Mouse (Mus musculus): ENCODE data around the gene Trim2.

Gene Trim2

GRCm38 (mm10) chr3:84257989-84258517 lies 48.6 kb downstream of the Trim2 start:
- WGBS, result 50% methylated on average over 10 of the region's 10 CpGs

DNA sequence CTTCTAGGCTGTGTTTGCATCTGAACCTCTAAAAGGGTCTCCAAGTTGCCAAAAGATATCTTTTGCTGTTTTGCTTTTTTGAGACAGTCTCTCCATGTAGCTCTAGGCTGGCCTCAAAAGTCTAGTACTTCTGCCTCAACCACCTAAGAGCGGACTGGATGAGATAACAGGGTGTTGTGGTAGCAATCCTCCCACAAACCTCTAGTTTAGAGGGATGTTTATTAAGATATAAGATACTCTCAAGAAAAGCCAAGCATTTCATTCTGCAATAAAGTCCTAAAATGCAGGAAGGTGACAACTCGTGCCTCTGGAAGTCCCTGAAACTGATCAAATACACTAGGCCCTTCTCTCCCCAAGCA lies 52.2 kb downstream of the Trim2 start:
- 84% methylated on average over 2 of the region's 2 CpGs for WGBS

DNA sequence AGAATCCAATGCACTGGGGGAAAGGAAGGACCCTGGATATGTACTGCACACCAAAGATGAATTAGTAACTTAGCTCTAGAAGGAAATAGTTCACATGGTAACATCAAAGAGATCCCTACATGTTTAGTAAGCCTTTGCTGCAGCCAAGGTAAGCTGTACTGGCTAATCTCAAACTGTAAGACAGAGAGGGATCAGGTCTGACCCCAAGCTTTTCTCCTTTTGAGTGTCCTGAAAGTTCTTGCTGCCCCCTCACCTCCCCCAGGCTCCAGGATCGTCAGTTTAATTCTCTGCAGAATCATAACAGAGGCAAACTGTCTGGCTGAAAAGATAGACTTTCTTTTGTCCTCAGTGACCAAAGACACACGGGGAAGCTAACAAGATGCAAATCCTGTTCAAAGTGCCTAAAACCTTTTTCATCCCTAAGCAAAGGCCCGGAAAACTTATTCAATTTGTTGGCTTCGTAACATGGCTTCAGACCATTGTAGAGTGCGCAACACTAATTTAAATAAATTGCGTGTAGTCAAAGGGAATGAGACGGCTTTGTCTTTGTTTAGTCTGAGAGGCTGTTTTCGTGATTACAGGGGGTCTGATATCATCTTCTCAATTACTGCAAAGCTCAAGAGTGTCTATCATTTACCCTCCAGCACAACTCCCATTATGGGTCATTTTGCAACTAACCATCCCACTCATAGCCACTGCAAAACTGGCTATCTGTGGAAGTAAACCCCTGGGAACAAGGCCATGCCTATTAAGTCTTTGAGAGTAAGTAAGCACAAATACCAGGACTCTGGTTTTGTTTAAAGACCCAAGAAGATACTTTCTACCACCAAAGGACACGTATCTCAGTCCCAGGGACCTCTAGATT lies 52.8 kb downstream of the Trim2 start:
- WGBS, result 72% methylated on average over 9 of the region's 9 CpGs

DNA sequence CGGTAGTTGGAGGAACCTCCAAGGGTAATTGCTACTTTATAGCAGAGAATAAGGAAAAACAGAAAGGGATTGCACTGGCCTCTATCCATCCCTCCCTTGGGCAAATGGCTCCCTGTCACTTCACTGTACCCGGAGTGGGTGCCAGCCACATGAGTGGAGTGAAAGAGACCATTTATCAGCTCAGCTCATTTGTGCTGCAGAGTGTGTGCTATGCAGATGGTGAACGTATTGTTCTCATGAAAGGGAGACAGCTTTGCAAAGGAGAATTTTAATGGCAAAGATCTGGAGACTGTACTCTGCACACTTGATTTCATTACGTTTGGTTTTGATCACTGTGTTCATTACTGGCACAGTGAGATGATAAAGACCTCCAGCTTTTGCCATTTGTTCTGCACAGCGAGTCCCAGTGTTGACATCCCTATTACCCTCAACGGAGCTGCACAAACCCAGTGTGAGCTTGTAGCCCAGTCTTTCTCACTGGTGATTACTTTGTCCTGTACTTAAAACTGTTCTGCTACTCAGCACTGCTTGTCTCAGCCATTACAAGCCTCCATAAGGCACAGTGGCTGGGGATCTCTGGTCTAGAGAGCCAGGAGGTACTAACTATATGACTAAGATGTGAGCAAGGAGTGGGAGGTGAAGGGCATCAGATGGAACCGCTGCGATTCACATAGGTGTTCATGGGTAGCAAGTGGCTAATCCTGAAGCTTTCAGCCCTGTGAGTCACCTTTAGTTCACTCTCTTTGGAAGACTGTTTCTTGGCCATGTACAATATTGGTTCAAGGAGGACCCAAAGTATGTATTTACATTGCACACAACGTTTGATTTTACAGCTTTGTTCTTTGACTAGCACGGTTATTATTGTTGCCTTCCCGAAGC lies 53.7 kb downstream of the Trim2 start:
- WGBS, result 49% methylated on average over 11 of the region's 11 CpGs

DNA sequence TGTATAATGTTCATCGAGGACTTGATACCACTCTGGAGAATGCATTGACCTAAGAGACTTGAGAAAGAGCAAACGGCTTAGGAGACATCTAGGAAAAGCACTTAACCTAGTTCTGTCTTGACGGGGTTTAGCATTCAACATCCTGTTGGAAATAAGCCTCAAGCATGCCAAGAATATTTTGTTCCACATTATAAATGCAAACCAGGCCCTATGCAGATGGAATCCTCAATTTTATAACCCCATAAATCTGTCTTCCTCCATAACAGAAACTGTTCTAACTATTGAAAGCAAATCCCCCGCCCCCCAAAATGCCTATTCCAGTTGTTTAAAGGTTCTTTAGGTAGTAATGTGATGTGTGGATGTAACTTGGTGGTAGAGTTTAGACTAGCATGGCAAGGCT lies 55.0 kb downstream of the Trim2 start:
- 57% methylated on average over 4 of the region's 4 CpGs for WGBS

DNA sequence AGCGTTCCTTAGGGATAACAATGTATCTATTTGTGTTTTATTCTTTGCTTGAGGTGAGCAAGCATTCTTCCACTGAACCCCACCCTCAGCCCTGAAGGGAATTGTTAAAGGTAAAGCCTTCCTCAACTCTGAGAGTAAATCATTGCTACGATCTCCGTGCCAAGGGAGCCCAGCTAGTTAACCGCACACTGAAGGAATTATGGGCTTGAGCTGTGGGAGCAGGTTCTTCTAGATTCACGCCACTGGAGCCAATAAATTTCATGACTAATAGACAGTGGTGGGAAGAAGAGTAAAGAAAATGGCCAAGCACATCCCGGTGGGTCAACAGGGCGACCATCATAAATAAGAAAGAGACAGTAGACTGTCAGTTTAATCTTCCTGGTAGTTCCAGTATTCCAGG lies 56.4 kb downstream of the Trim2 start:
- WGBS, result 98% methylated on average over 7 of the region's 7 CpGs

DNA sequence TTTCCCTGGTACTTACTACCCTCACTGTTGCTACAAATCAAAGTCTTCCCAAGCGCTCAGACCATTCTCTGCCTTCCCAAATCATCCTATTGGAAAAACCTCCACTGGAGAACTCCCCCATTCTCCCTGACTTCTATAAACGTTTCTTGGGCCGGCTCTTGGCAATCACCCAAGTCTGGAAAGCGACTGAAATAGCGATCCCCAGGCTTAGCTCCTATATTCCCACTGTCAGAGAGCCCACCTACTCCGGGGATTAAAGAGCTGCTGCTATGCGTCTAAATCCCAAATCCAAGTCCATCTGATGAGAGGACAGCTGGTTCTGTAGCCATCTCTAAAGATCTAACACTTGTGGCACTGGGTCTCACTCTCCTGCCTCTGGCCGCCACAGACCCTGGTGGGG lies 58.9 kb downstream of the Trim2 start:
- 35% methylated on average over 8 of the region's 8 CpGs for WGBS

- 40% methylated on average over 7 of the region's 7 CpGs for WGBS
Observed at GRCm38 (mm10) chr3:84246421-84246861, 60.2 kb downstream of the Trim2 start.

- 75% methylated on average over 3 of the region's 3 CpGs for WGBS
Observed at GRCm38 (mm10) chr3:84243116-84243515, 63.6 kb downstream of the Trim2 start.

- WGBS, result 86% methylated on average over 4 of the region's 4 CpGs
Observed at GRCm38 (mm10) chr3:84242497-84242896, 64.2 kb downstream of the Trim2 start.

DNA sequence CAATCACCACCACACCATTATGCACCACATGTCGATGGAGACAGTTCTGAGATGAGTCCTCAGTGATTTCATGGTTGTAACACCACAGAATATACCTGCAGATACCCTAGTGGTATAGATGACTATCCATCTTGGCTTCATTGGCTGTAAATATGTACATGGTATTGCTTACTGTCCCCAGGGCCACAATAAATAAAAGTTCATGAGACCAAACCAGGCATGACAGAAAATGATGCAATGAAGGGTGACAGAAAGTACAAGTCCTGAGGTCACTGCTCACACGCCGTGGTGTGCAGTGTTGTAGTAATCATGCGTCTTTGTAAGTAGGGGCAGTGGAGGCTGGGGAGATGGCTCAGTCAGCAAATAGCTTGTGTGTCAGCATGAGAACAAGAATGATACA lies 65.6 kb downstream of the Trim2 start:
- 97% methylated on average over 4 of the region's 4 CpGs for WGBS

- WGBS, result 65% methylated on average over 10 of the region's 10 CpGs
Observed at GRCm38 (mm10) chr3:84235420-84236304, 71.0 kb downstream of the Trim2 start.

- WGBS, result 89% methylated on average over 4 of the region's 4 CpGs
Observed at GRCm38 (mm10) chr3:84234562-84234961, 72.1 kb downstream of the Trim2 start.

DNA sequence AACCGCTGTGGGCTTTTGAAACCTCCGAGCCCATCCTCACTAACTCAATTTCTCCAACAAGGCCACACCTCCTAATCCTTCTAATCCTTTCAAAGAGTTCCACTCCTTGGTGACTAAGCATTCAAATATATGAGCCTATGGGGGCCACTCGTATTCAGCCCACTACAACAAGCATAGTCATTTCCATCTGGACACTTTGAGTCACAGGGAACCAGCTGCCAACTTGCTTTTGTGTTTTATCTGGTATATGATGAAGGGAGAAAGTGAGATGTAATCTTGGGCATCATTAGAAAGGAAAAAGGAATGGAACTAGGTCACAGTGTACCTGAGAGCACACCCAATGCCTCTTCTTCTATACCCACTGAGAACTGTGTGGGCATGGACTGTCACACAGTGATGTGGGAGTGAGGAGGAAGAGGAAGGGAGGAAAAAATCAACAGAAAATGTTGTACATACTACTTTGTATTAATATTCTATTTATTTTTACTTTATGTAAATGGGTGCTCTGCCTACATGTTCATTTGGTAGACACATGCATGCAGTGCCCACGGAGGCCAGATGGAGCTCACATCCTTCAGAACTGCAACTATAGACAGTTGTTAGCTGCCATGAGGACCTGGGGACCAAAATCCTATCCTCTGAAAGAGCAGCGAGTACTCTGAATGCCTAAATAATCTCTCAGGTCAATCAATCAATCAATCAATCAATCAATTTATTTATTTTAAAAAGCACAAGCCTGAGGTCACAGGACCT lies 72.8 kb downstream of the Trim2 start:
- WGBS, result 63% methylated on average over 5 of the region's 5 CpGs

- 82% methylated on average over 6 of the region's 6 CpGs for WGBS
Observed at GRCm38 (mm10) chr3:84232312-84232711, 74.4 kb downstream of the Trim2 start.

- 21% methylated on average over 3 of the region's 3 CpGs for WGBS
Observed at GRCm38 (mm10) chr3:84230988-84231387, 75.7 kb downstream of the Trim2 start.

DNA sequence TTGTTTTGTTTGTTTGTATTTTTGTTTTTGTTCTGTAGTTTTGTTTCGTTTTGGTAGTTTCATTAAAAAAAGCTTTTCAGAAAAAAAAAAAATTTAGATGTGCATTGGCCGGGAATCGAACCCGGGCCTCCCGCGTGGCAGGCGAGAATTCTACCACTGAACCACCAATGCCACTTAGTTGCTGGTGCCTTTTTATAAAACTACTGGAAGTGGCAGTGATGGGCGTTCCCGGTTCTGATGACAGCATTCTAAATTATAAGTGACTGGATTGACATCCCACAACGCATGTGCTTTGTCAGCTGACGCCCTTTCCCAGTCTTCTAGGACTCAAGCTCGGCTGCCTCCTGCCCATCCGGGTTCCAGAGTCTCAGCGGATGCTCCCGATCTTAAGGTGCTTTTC lies 77.8 kb downstream of the Trim2 start:
- WGBS, result 15% methylated on average over 15 of the region's 15 CpGs

DNA sequence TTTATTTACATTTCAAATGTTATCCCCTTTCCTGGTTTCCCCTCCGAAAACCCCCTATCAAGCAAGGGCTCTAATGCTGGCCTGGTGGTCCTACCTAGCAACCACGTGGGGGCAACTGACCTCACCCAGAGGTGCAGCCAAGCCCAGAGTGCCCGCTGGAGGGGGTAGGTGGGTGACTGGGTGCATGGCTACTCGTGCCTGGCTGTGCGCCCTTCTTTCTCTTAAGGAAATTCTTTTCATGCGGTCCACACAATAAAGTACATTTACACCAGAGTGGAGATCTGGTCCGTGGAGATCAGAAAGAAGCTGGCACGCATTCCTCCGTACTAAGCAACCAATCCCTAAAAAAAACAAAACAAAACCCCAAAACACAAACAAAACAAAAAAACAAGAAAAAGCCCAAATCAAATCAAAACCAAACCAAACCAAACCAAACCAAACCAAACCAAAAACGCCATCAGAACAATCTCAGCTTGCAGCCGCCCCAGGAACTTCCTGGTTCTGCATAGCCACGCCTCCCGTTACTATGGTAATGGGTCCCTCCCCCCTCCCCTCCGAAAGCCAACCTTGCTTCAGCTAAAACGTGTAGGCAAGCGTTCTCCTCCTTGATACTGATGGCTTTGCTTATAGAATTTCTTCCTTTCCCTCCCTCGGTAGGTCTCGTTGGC lies 78.3 kb downstream of the Trim2 start:
- WGBS, result 2% methylated on average over 18 of the region's 18 CpGs

DNA sequence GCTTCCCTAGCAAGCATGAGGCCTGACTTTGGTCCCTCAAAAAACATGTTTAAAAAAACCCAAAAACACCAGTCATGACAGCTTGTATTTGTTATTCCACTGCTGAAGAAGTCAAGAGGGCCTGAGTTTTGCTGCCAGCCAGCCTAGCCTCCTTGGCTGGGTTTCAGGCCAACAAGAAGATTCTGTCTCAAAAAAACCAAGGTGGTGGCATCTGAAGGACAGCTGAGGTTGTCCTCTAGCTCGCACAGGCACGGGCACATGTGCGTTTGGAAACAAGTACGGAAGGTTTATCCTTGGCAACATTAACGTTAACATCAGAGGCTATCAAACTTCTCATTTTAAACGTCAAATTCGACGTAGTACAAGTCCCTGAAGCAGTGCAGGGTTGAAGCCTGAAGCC lies 79.0 kb downstream of the Trim2 start:
- WGBS, result 44% methylated on average over 8 of the region's 8 CpGs

DNA sequence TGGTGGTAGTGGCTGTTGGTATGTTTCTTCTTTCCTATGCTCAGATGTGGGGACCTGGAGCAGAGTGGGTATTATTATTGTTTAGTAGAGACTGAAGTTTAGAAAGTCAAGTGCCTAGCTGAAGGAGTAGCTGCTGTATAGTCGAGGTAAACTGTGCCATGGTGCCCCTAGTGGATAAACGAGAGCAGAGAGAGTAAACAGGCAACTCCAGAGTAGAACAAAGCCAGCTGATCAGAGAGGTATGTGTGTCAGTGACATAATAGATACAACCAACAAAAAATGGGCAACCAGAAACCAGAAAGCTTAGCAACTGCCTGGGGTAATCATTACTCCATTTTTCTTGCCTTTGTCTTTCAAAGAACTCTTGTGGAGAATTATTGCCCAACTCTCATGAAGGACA lies 81.7 kb downstream of the Trim2 start:
- 9% methylated on average over 2 of the region's 2 CpGs for WGBS
